Mouse (Mus musculus) B cell, adult 2 months (primary cell): ENCODE measurements around the gene Hoxb4.

Experiments
- DNase-seq, 2 experiments: peaks; one replicate each; pipeline ENCODE4 v3.0.0; 2022

Hoxb4 gene

GRCm38 (mm10) chr11:96316696-96317607 lies 1.1 kb upstream of the Hoxb4 start:
- DNase-seq: no peak

- DNase-seq: peak; percentile 48 to 63
Measured at GRCm38 (mm10) chr11:96318368-96319070, 452 bp downstream of the Hoxb4 start.

GRCm38 (mm10) chr11:96319071-96319902 lies 1.2 kb downstream of the Hoxb4 start:
- no peak for DNase-seq

GRCm38 (mm10) chr11:96319910-96320309 lies 1.8 kb downstream of the Hoxb4 start:
- peak in 1 of 2 experiments; percentile 34 for DNase-seq

- no peak for DNase-seq
Measured at GRCm38 (mm10) chr11:96320688-96321087, 2.6 kb downstream of the Hoxb4 start.

- DNase-seq: no peak
Measured at GRCm38 (mm10) chr11:96321846-96322245, 3.8 kb downstream of the Hoxb4 start.

GRCm38 (mm10) chr11:96322738-96323137 lies 4.7 kb downstream of the Hoxb4 start:
- no peak for DNase-seq

- DNase-seq: no peak
Measured at GRCm38 (mm10) chr11:96323154-96323553, 5.1 kb downstream of the Hoxb4 start, which contains the start of gene Hoxb3. Gene Hoxb3 (plus strand): TSS chr11:96323326.

GRCm38 (mm10) chr11:96324125-96324524 lies 6.1 kb downstream of the Hoxb4 start:
- no peak for DNase-seq

- DNase-seq: no peak
Measured at GRCm38 (mm10) chr11:96324965-96325364, 6.9 kb downstream of the Hoxb4 start.

GRCm38 (mm10) chr11:96325747-96326212 lies 7.7 kb downstream of the Hoxb4 start:
- DNase-seq: no peak

- DNase-seq: no peak
Measured at GRCm38 (mm10) chr11:96326705-96327104, 8.6 kb downstream of the Hoxb4 start.

GRCm38 (mm10) chr11:96327122-96327521 lies 9.1 kb downstream of the Hoxb4 start:
- no peak for DNase-seq

- DNase-seq: no peak
Measured at GRCm38 (mm10) chr11:96327750-96328149, 9.7 kb downstream of the Hoxb4 start.

- no peak for DNase-seq
Measured at GRCm38 (mm10) chr11:96328605-96329004, 10.5 kb downstream of the Hoxb4 start.

- DNase-seq: no peak
Measured at GRCm38 (mm10) chr11:96332105-96332504, 14.0 kb downstream of the Hoxb4 start.

GRCm38 (mm10) chr11:96332618-96333032 lies 14.6 kb downstream of the Hoxb4 start:
- no peak for DNase-seq

GRCm38 (mm10) chr11:96333241-96334001 lies 15.4 kb downstream of the Hoxb4 start:
- no peak for DNase-seq

GRCm38 (mm10) chr11:96334002-96334364 lies 15.9 kb downstream of the Hoxb4 start:
- no peak for DNase-seq

- DNase-seq: no peak
Measured at GRCm38 (mm10) chr11:96334998-96335397, 16.9 kb downstream of the Hoxb4 start.

GRCm38 (mm10) chr11:96336597-96336996 lies 18.5 kb downstream of the Hoxb4 start:
- no peak for DNase-seq

GRCm38 (mm10) chr11:96337026-96337425 lies 19.0 kb downstream of the Hoxb4 start:
- DNase-seq: no peak
